Mouse (Mus musculus) heart, adult 8-10 months (tissue): ENCODE data around the gene Hoxb8. TPM values are rescaled to one million over a fixed set of nuclear protein-coding genes. Genes with fewer than 3 reads are reported as not detected.

Experiments
- DNase-seq: peaks from one replicate; pipeline ENCODE4 v3.0.0; 2022; ENCODE audit warnings: low spot score
- microRNA-seq: library from miRNA; unstranded; fragments of <30 nt; microRNA quantifications from one replicate; pipeline ENCODE4 v1.2.0, GENCODE M21; 2022
- total RNA-seq, 4 experiments: library from RNA; stranded (reverse); gene quantifications; 2 replicates each; pipeline ENCODE4 v1.2.4; 2022

Hoxb8 gene
- total RNA-seq, 4 experiments from 2014 or later = not detected

DNA sequence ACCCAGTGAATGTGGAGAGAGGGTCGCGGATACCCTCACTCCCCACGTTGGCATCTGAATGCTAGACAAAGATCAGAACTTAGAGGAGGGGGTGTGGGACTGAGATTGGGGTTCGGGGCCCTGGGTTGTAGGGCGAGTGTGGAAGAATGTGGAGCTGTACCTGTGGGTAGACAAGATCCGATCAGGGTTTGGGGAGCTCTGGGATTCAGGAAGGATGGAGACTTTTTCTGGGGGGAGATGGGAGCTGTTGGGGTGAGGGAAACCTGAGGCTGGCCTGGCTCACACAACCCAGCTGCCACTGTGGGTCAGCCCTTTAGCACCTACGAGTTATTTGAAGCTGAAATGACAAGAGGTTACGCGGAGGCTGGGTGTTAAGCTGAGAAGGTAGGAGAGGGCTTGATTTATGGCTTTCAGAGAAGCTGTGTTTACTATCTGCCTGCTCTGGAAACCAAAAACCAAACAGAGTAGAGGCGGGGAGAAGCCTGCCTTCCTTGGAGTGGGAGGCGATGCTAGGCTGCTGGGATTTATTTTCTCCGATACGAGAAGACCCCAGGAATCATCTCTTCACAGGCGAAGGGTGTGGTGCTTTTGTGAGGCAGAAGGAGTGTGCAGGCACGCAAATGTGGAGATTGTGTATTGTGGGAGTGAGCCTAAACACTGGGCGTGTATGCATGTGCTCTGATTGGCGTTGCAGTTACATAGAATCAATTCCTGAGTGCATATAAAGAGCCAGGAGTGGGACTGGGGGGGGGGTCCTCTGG lies 51.7 kb downstream of the Hoxb8 start:
- DNase-seq = no peak

DNA sequence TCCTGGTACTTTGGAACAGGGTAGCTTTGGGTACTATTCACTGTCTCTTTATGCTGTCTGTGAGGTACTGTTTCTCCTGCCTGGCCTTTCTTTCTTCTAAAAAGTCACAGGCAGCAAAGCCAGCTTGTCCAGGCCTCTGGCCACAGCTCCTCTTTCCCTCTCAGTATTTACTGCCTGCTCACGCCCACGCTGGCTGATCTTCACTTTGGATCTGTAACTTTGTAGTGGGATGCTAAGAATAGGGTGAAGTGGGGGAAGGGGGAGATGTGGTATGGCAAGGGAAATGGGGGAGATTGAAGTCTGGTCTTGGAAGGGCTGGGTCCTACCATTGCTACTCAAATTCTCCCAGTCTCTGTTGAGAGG lies 52.3 kb downstream of the Hoxb8 start:
- DNase-seq = no peak

Small RNAs within 50 kb of the gene (microRNA-seq; reads per million reads assigned to microRNA genes)
- gene Mir10a (2,390 reads per million, percentile 88 among the genes with 10 or more reads in this experiment), gene Mir196a-1 (not detected)

Other genes starting within 250 kb of the Hoxb8 start
- 10 to 100 TPM; 41.5 to 49.4 (median 46.7) TPM for gene Snf8, start 247.0 kb upstream of the Hoxb8 start, total RNA-seq
- gene Ube2z, start 216.5 kb upstream of the Hoxb8 start, total RNA-seq = 10 to 100 TPM; 28.1 to 32.7 (median 30.7) TPM
- gene Atp5g1, start 206.2 kb upstream of the Hoxb8 start, total RNA-seq = 1,000 to 10,000 TPM; 3,689 to 3,785 (median 3,746) TPM
- under 1 TPM in 1 of 4 experiments, not detected in 3; 0.29 TPM for gene Calcoco2, start 169.9 kb upstream of the Hoxb8 start, total RNA-seq
- under 1 TPM in 1 of 4 experiments, not detected in 3; 0.14 TPM for gene Ttll6, start 148.1 kb upstream of the Hoxb8 start, total RNA-seq
- gene Hoxb13, start 87.6 kb upstream of the Hoxb8 start, total RNA-seq = not detected
- gene Hoxb9, start 10.4 kb upstream of the Hoxb8 start, total RNA-seq = not detected
- not detected for gene Hoxb7, start 4.7 kb downstream of the Hoxb8 start, total RNA-seq
- not detected for gene Hoxb6, start 10.6 kb downstream of the Hoxb8 start, total RNA-seq
- under 1 TPM in 1 of 4 experiments, not detected in 3; 0.11 TPM for gene Hoxb5, start 21.4 kb downstream of the Hoxb8 start, total RNA-seq
- under 1 TPM; 0.35 to 0.63 (median 0.53) TPM for gene Hoxb4, start 36.4 kb downstream of the Hoxb8 start, total RNA-seq
- gene Hoxb3, start 41.4 kb downstream of the Hoxb8 start, total RNA-seq = under 1 TPM; 0.25 to 0.37 (median 0.30) TPM
- under 1 TPM; 0.38 to 0.80 (median 0.64) TPM for gene Hoxb2, start 68.6 kb downstream of the Hoxb8 start, total RNA-seq
- gene Hoxb1, start 83.8 kb downstream of the Hoxb8 start, total RNA-seq = not detected
- under 1 TPM in 2 of 4 experiments, not detected in 2; 0.30 to 0.34 TPM for gene Skap1, start 182.7 kb downstream of the Hoxb8 start, total RNA-seq